Mouse (Mus musculus): ENCODE data around the gene Tbxas1. TPM values are rescaled to one million over a fixed set of nuclear protein-coding genes. Genes with fewer than 3 reads are reported as not detected.

The Tbxas1 gene
- total and polyA plus RNA-seq, 3 experiments: not detected

DNA sequence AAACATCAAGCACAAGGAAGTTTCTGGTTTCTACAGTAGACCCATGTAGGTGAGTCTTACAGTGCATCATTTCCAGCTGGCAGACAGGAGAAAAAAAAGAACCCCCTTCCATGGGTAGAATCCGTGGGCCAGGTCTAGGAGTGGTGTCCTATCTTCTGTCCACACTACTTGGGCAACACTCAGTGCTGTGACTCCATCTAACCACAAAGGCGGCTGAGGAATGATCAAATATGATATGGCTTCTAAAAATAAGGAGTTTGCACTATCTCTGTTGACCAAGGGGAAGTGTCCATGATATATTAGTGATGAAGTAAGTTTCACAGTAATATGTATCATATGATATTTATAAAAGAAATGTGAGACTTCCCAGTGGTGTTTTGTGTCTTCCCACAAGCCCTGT lies 16.8 kb downstream of the Tbxas1 start:
- TF ChIP-seq IRF4 (IDR thresholded peaks at IDR 0.05; ENCODE audit: low read depth, low read length) (no peak), ZNF384 (IDR thresholded peaks at IDR 0.05; ENCODE audit: low read depth, low read length) (no peak), EP300 (IDR thresholded peaks at IDR 0.05; ENCODE audit: low read length) (no peak), SIN3A (IDR thresholded peaks at IDR 0.05; ENCODE audit: low read length) (no peak), MXI1 (IDR thresholded peaks at IDR 0.05; ENCODE audit: low read depth, low read length) (no peak), KAT2A (IDR thresholded peaks at IDR 0.05; ENCODE audit: insufficient replicate concordance, low read length) (no peak), JUND (conservative IDR thresholded peaks at IDR 0.05; ENCODE audit: low read depth, low read length) (no peak), USF2 (conservative IDR thresholded peaks at IDR 0.05; ENCODE audit: low read depth, low read length) (no peak), JUN (IDR thresholded peaks at IDR 0.05; ENCODE audit: insufficient read depth, low read depth, low read length) (no peak)
- H3K36me3 ChIP-seq (replicated peaks in 1 of 2; ENCODE audit: control insufficient read depth in 1 of 2, insufficient read depth in 1 of 2, low read length in 1 of 2): no peaks in the 10 kb centered on the region
- no peaks in the 10 kb centered on the region for H3K4me1 ChIP-seq (ENCODE audit: control insufficient read depth in 1 of 2, insufficient read depth in 2 of 2)
- H3K9me3 ChIP-seq (replicated peaks; ENCODE audit: low read length): no peaks in the 10 kb centered on the region
- H3K4me2 ChIP-seq (ENCODE audit: insufficient read depth, low read depth, poor library complexity, severe bottlenecking): no peak overlapping the region
- in situ Hi-C loops (cut with MboI; ENCODE audit: low pct_ligation_motif_present, low pct_unique_long_range_greater_than_20kb, low sequenced_read_pairs): no loop called here
- no peak overlapping the region for H3K4me3 ChIP-seq (replicated peaks in 1 of 3; ENCODE audit: low read depth in 2 of 3, low read length in 2 of 3, poor library complexity in 1 of 3)
- no peak overlapping the region for H3K9ac ChIP-seq (ENCODE audit: insufficient read depth, low read depth)
- dilution Hi-C loops (cut with MboI; ENCODE audit: extremely low pct_ligation_motif_present, extremely low pct_unique_long_range_greater_than_20kb, low sequenced_read_pairs): no loop called here
- H3K27me3 ChIP-seq (replicated peaks): no peaks in the 10 kb centered on the region
- H3K27ac ChIP-seq (ENCODE audit: insufficient read depth, low read depth): no peak overlapping the region
- H3K79me2 ChIP-seq (replicated peaks; ENCODE audit: control insufficient read depth, extremely low read depth, insufficient read depth, poor library complexity, severe bottlenecking): no peaks in the 10 kb centered on the region
- DNase-seq (ENCODE audit: extremely low read depth): no peak

GRCm38 (mm10) chr6:38893615-38894014 lies 18.4 kb downstream of the Tbxas1 start:
- Histone ChIP-seq H3K4me2 (ENCODE audit: insufficient read depth, low read depth, poor library complexity, severe bottlenecking) (no peak overlapping the region), H3K79me2 (replicated peaks; ENCODE audit: control insufficient read depth, extremely low read depth, insufficient read depth, poor library complexity, severe bottlenecking) (no peaks in the 10 kb centered on the region), H3K4me1 (ENCODE audit: control insufficient read depth in 1 of 2, insufficient read depth in 2 of 2) (no peaks in the 10 kb centered on the region), H3K27me3 (replicated peaks) (no peaks in the 10 kb centered on the region), H3K4me3 (replicated peaks in 1 of 3; ENCODE audit: low read depth in 2 of 3, low read length in 2 of 3, poor library complexity in 1 of 3) (no peak overlapping the region), H3K27ac (ENCODE audit: insufficient read depth, low read depth) (no peak overlapping the region), H3K9me3 (replicated peaks; ENCODE audit: low read length) (no peaks in the 10 kb centered on the region), H3K36me3 (replicated peaks in 1 of 2; ENCODE audit: control insufficient read depth in 1 of 2, insufficient read depth in 1 of 2, low read length in 1 of 2) (no peaks in the 10 kb centered on the region), H3K9ac (ENCODE audit: insufficient read depth, low read depth) (no peak overlapping the region)
- TF ChIP-seq HCFC1 (IDR thresholded peaks at IDR 0.05; ENCODE audit: low read depth, low read length): no peak
- no peak for TF ChIP-seq USF2 (conservative IDR thresholded peaks at IDR 0.05; ENCODE audit: low read depth, low read length)
- TF ChIP-seq ZKSCAN1 (IDR thresholded peaks at IDR 0.05; ENCODE audit: borderline replicate concordance, low read depth, low read length): no peak
- no peak for TF ChIP-seq KAT2A (IDR thresholded peaks at IDR 0.05; ENCODE audit: insufficient replicate concordance, low read length)
- no peak for TF ChIP-seq NRF1 (IDR thresholded peaks at IDR 0.05; ENCODE audit: low read depth, low read length)
- TF ChIP-seq CHD2 (IDR thresholded peaks at IDR 0.05; ENCODE audit: low read length): no peak
- no peak for TF ChIP-seq NELFE (IDR thresholded peaks at IDR 0.05; ENCODE audit: low read depth, low read length)
- no peak for TF ChIP-seq SIN3A (IDR thresholded peaks at IDR 0.05; ENCODE audit: low read length)
- no peak for TF ChIP-seq ZMIZ1 (IDR thresholded peaks at IDR 0.05; ENCODE audit: low read depth, low read length)
- no peak for TF ChIP-seq USF1 (IDR thresholded peaks at IDR 0.05; ENCODE audit: low read depth, low read length)
- TF ChIP-seq EP300 (IDR thresholded peaks at IDR 0.05; ENCODE audit: low read length): no peak
- no peak for TF ChIP-seq POLR2A (IDR thresholded peaks at IDR 0.05; ENCODE audit: low read depth, low read length)
- no peak for TF ChIP-seq MYC (IDR thresholded peaks at IDR 0.05; ENCODE audit: low read depth, low read length)
- no peak for TF ChIP-seq RAD21 (IDR thresholded peaks at IDR 0.05; ENCODE audit: low read depth, low read length)
- TF ChIP-seq UBTF (IDR thresholded peaks at IDR 0.05; ENCODE audit: low read depth, low read length): no peak
- no peak for TF ChIP-seq TCF12 (IDR thresholded peaks at IDR 0.05; ENCODE audit: low read depth, low read length)
- no peak for TF ChIP-seq ETS1 (conservative IDR thresholded peaks at IDR 0.05; ENCODE audit: low read depth, low read length)
- no peak for DNase-seq (ENCODE audit: extremely low read depth)
- dilution Hi-C loops (cut with MboI; ENCODE audit: extremely low pct_ligation_motif_present, extremely low pct_unique_long_range_greater_than_20kb, low sequenced_read_pairs) (no loop called here), in situ Hi-C loops (cut with MboI; ENCODE audit: low pct_ligation_motif_present, low pct_unique_long_range_greater_than_20kb, low sequenced_read_pairs) (no loop called here)

Data from CH12.LX (cell line).